Mouse (Mus musculus): ENCODE data around the gene Dnajc17. TPM values are rescaled to one million over a fixed set of nuclear protein-coding genes. Genes with fewer than 3 reads are reported as not detected.
A peak's percentile ranks its signal among the peaks of the same experiment; 100 is the strongest.

Gene Dnajc17
- polyA plus RNA-seq, 1 experiment from 2014 or later: 4.3 TPM

DNA sequence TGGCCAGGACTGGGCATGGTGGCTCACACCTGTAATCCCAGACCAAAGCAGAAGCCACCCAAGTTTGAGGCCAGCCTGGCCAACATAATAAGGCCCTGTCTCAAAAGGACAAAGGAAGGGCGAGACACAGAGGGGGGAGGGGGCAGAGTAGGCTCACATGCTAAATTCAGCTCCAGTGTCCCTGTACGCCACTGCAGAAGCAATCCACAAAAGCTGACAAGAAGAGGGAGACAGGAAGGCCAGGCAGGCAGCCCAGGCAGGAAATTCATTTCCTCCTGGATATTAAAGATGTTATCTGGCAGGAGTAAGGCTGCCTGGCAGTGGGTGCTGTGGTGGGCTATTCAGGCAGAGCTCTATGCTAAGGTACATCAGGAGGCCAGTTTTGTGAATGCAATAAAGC is 47.3 kb downstream of the Dnajc17 start:
- Histone ChIP-seq H3K4me1 (ENCODE audit: insufficient read depth) (0 out of 2 replicates have a peak, but pooled peaks cover 5% of the 10 kb centered on the region), H3K4me2 (ENCODE audit: low read depth, low read length) (no peak overlapping the region), H3K9me3 (ENCODE audit: low read length) (no peaks in the 10 kb centered on the region), H3K9ac (replicated peaks) (no peak overlapping the region), H3K27ac (ENCODE audit: low read depth) (no peak overlapping the region), H3K36me3 (replicated peaks; ENCODE audit: insufficient read depth, low read length) (no peaks in the 10 kb centered on the region), H3K27me3 (ENCODE audit: insufficient read depth, low read length) (no peaks in the 10 kb centered on the region), H3K4me3 (ENCODE audit: low read depth, low read length) (no peak overlapping the region)
- no peak for DNase-seq
- WGBS (ENCODE audit: insufficient replicate concordance): 62% methylated on average over 2 of the region's 2 CpGs
- TF ChIP-seq CTCF (IDR thresholded peaks at IDR 0.05; ENCODE audit: low read depth) (no peak), EP300 (IDR thresholded peaks at IDR 0.05; ENCODE audit: low read depth) (no peak)
- ATAC-seq: no peak

DNA sequence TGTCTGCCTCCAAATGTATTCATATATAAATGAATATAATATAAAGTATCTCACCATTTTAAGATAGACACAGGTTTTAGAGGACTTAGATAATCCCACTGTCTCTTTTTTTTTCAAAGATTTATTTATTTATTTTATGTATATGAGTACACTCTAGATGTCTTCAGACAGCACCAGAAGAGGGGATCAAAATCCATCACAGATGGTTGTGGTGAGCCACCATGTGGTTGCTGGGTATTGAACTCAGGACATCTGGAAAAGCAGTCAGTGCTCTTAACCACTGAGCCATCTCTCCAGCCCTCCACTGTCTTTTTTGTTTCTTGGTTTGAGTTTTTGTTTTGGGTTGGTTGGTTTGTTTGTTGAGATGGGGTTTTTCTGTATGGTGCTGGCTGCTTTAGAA is 50.8 kb downstream of the Dnajc17 start:
- H3K9ac ChIP-seq (replicated peaks): no peak overlapping the region
- H3K27ac ChIP-seq (ENCODE audit: low read depth): no peak overlapping the region
- ATAC-seq (no peak), DNase-seq (no peak)
- TF ChIP-seq EP300 (IDR thresholded peaks at IDR 0.05; ENCODE audit: low read depth) (no peak), CTCF (IDR thresholded peaks at IDR 0.05; ENCODE audit: low read depth) (no peak)
- H3K4me3 ChIP-seq (ENCODE audit: low read depth, low read length): no peak overlapping the region
- H3K4me2 ChIP-seq (ENCODE audit: low read depth, low read length): peak overlapping the region; percentile 78
- H3K4me1 ChIP-seq (ENCODE audit: insufficient read depth): peaks cover 21% of the 10 kb centered on the region
- H3K9me3 ChIP-seq (ENCODE audit: low read length): no peaks in the 10 kb centered on the region
- no peaks in the 10 kb centered on the region for H3K27me3 ChIP-seq (ENCODE audit: insufficient read depth, low read length)
- H3K36me3 ChIP-seq (replicated peaks; ENCODE audit: insufficient read depth, low read length): peaks cover 14% of the 10 kb centered on the region

DNA sequence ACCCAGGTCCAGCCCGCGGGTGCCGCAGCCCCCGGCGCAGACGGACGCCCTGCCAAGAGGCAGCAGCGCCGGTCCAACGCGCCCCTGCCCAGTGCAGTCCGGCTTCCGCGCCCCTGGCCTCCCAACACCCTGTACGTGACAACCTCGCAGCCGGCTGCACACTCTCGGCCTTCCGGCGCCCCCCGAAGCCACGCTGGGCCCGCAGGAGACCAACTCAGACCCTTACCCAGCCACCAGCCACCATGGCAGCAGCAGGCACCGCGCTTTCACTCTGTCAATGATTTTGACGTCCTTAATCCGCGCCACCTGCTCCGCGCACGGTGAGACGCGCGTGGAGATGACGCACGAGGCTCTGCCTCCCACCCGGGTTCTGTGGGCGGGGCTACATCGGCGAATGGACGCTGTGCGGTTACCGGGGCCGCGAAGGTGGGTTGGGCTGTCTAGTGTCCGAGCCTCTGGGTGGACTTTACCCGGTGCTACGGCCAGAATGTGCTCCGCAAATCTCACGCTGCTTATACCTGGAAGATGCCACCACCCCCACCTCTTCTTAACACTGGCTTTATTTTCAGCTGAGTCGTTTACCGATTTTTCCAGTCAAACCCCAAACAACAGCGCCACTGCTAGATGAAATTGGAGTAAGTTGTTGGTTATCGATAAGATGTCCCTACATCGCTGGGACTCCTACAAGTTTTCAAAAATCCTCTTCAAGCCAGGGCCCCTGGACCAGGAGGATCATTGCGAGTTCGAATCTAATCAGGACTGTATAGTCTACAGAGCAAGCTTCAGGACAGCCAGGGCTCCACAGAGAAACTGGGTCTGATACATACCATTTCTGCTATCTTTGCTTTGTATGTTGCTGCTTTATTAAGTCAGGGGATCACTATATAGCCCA is 51.7 kb downstream of the Dnajc17 start, which contains the start of gene Rmdn3:
Rmdn3 (minus strand) TSS at position 354 of the 892 bp plus-strand sequence.
- peaks cover 22% of the 10 kb centered on the region for H3K36me3 ChIP-seq (replicated peaks; ENCODE audit: insufficient read depth, low read length)
- peak within 1 kb of the TSS; percentile 90 for H3K4me3 ChIP-seq (ENCODE audit: low read depth, low read length)
- peak within 1 kb of the TSS; percentile 93 for H3K27ac ChIP-seq (ENCODE audit: low read depth)
- peak within 1 kb of the TSS; percentile 78 for H3K4me2 ChIP-seq (ENCODE audit: low read depth, low read length)
- TF ChIP-seq CTCF (IDR thresholded peaks at IDR 0.05; ENCODE audit: low read depth) (peak; percentile 29), EP300 (IDR thresholded peaks at IDR 0.05; ENCODE audit: low read depth) (no peak)
- peak within 1 kb of the TSS; percentile 91 for H3K9ac ChIP-seq (replicated peaks)
- H3K4me1 ChIP-seq (ENCODE audit: insufficient read depth): peaks cover 21% of the 10 kb centered on the region
- DNase-seq (peak; percentile 97), ATAC-seq (peak; percentile 86)
- no peaks in the 10 kb centered on the region for H3K27me3 ChIP-seq (ENCODE audit: insufficient read depth, low read length)
- WGBS (ENCODE audit: insufficient replicate concordance): under 1% methylated on average over 57 of the region's 57 CpGs
- H3K9me3 ChIP-seq (ENCODE audit: low read length): no peaks in the 10 kb centered on the region

DNA sequence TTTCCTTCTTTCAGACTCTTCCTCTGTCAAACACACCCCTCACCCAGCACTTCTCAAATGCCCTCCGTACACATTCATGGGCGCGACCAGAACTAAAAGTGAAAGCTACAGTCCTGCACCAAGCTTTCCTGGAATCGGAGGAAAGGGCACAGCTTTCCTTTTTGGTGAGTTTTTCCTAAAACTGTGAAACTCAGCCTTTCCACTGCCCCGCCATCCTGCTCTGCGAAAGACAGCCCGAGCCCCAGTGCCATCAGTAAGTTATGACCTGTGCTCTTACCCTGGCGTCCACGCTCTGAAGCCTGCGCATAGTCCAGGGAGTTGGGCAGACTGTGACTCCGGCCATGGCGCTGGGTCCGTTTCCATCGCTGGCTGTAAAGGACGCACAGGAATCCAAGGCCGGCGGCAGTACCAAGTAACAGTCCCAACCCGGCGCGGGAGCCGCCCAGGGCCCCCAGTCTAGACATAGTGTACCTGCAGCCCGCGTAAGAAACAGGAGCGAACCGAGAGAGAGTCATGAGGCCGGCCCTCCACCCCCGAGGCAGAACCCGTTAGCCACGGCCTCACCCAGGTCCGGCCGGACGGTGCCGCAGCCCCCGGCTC is 52.4 kb downstream of the Dnajc17 start:
- no peaks in the 10 kb centered on the region for H3K27me3 ChIP-seq (ENCODE audit: insufficient read depth, low read length)
- peak; percentile 37 for ATAC-seq
- H3K4me2 ChIP-seq (ENCODE audit: low read depth, low read length): peak overlapping the region; percentile 78
- no peaks in the 10 kb centered on the region for H3K9me3 ChIP-seq (ENCODE audit: low read length)
- peaks cover 29% of the 10 kb centered on the region for H3K36me3 ChIP-seq (replicated peaks; ENCODE audit: insufficient read depth, low read length)
- DNase-seq: peak; percentile 53
- H3K4me3 ChIP-seq (ENCODE audit: low read depth, low read length): peak overlapping the region; percentile 90
- peak overlapping the region; percentile 93 for H3K27ac ChIP-seq (ENCODE audit: low read depth)
- TF ChIP-seq EP300 (IDR thresholded peaks at IDR 0.05; ENCODE audit: low read depth): no peak
- TF ChIP-seq CTCF (IDR thresholded peaks at IDR 0.05; ENCODE audit: low read depth): no peak
- H3K4me1 ChIP-seq (ENCODE audit: insufficient read depth): peaks cover 21% of the 10 kb centered on the region
- H3K9ac ChIP-seq (replicated peaks): peak overlapping the region; percentile 91
- WGBS (ENCODE audit: insufficient replicate concordance): under 1% methylated on average over 34 of the region's 34 CpGs

DNA sequence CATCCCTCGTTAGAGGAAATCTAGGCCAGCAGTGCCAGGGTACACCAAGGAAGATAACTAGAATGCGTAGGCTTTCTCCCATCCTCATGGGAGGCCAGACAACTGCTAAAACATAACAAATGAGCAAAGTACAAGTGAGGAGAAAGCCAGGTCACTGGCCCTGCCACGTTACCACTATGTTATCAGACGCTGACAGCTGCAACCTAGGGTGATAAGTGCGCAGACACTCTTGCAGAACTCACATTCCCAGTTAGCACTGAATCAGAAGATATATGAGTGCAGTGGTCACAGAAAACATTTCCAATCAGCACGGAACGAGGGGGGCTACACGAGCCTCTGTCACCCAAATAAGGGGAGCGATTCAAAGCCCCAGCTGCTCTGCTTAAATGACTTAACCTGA is 53.2 kb downstream of the Dnajc17 start:
- peak; percentile 71 for ATAC-seq
- H3K9ac ChIP-seq (replicated peaks): peak overlapping the region; percentile 91
- peaks cover 21% of the 10 kb centered on the region for H3K4me1 ChIP-seq (ENCODE audit: insufficient read depth)
- peak overlapping the region; percentile 78 for H3K4me2 ChIP-seq (ENCODE audit: low read depth, low read length)
- peaks cover 35% of the 10 kb centered on the region for H3K36me3 ChIP-seq (replicated peaks; ENCODE audit: insufficient read depth, low read length)
- peak; percentile 68 for DNase-seq
- peak overlapping the region; percentile 93 for H3K27ac ChIP-seq (ENCODE audit: low read depth)
- H3K4me3 ChIP-seq (ENCODE audit: low read depth, low read length): peak overlapping the region; percentile 90
- no peaks in the 10 kb centered on the region for H3K27me3 ChIP-seq (ENCODE audit: insufficient read depth, low read length)
- TF ChIP-seq CTCF (IDR thresholded peaks at IDR 0.05; ENCODE audit: low read depth) (no peak), EP300 (IDR thresholded peaks at IDR 0.05; ENCODE audit: low read depth) (peak; percentile 98)
- no peaks in the 10 kb centered on the region for H3K9me3 ChIP-seq (ENCODE audit: low read length)
- WGBS (ENCODE audit: insufficient replicate concordance): 35% methylated on average over 9 of the region's 9 CpGs

DNA sequence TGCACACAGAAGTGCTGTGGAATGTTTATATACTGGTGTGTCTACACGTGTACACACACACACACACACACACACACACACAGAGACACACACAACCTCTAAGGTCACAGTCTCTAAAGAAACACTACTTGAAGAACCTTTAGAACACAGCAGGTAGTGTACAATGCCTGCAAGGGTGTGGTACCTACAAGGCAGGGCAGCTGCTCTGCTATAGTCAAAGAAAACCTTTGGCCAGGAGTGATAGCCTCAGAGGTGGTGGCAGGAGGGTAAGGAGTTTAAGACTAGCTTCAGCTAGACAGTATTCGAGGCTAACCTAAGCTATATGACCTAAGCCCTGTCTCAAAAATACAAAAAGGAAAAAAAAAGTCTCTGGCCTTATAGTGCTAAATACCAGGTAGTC is 53.9 kb downstream of the Dnajc17 start:
- TF ChIP-seq EP300 (IDR thresholded peaks at IDR 0.05; ENCODE audit: low read depth) (no peak), CTCF (IDR thresholded peaks at IDR 0.05; ENCODE audit: low read depth) (no peak)
- Histone ChIP-seq H3K27me3 (ENCODE audit: insufficient read depth, low read length) (no peaks in the 10 kb centered on the region), H3K9ac (replicated peaks) (peak overlapping the region; percentile 91; the same call in 1 of the 2 replicates), H3K36me3 (replicated peaks; ENCODE audit: insufficient read depth, low read length) (peaks cover 42% of the 10 kb centered on the region), H3K27ac (ENCODE audit: low read depth) (peak overlapping the region; percentile 93), H3K4me2 (ENCODE audit: low read depth, low read length) (peak overlapping the region; percentile 78), H3K4me1 (ENCODE audit: insufficient read depth) (peaks cover 21% of the 10 kb centered on the region), H3K9me3 (ENCODE audit: low read length) (no peaks in the 10 kb centered on the region), H3K4me3 (ENCODE audit: low read depth, low read length) (peak overlapping the region; percentile 90)
- WGBS (ENCODE audit: insufficient replicate concordance): 58% methylated on average over 2 of the region's 2 CpGs
- DNase-seq (no peak), ATAC-seq (no peak)

All from liver, postnatal 0 days (tissue).